Mouse (Mus musculus): ENCODE results near the gene Igf2bp1.

DNA sequence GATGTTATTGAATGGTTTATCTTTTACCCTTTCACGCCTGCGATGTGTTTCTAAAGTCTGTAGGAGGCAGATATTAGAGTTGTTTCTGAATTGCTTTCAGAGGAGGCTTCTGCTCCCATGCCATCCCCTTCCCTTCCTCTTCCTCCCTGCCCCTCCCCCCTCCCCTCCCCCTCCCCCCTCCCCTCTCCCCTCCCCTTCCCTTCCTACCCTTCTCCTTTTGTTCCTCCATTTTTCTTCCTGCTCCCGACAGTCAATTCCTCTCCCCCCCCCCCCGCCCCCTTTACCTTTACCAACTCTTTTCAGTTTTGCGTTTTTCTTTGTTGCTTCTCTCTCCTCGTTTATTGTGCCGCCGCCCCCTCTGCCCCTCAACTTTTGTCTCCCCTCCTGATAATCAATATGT lies 6.2 kb upstream of the Igf2bp1 start:
- TF ChIP-seq CTCF (IDR thresholded peaks at IDR 0.05; ENCODE audit: low read depth) (no peak), EP300 (IDR thresholded peaks at IDR 0.05; ENCODE audit: low read depth) (no peak)

Measured in heart, postnatal 0 days (tissue).